Mouse (Mus musculus) hindbrain, embryonic 11.5 days (tissue): Measurements from ENCODE around the gene Frmd4a. TPM values are rescaled to one million over a fixed set of nuclear protein-coding genes. Genes with fewer than 3 reads are reported as not detected.
A peak's percentile ranks its signal among the peaks of the same experiment; 100 is the strongest.

Experiments used
- ATAC-seq: fragments of 200-750 bp; cut with Nextera tagmentation; 2 replicates; pipeline ENCODE4 v1.8.0; 2017; ENCODE audit warnings: mild to moderate bottlenecking, moderate TSS enrichment, moderate library complexity; ENCODE audit not compliant: low FRiP score
- DNase-seq: peaks from one replicate; pipeline ENCODE4 v3.0.0-alpha.2; 2015; ENCODE audit warnings: low spot score
- H3K27ac ChIP-seq: fragments of 300-500 bp; sonication (generic); 2 replicates; pipeline ENCODE4 v1.5.1; 2014; ENCODE audit warnings: mild to moderate bottlenecking, low read depth, low read length
- H3K27me3 ChIP-seq: fragments of 300-500 bp; sonication (generic); 2 replicates; pipeline ENCODE4 v1.6.1; 2014; ENCODE audit warnings: mild to moderate bottlenecking, low read length, moderate library complexity, mixed read lengths; ENCODE audit not compliant: control insufficient read depth, insufficient read depth
- H3K36me3 ChIP-seq: fragments of 300-500 bp; sonication (generic); 2 replicates; pipeline ENCODE4 v1.6.1; 2014; ENCODE audit warnings: mild to moderate bottlenecking, low read length, moderate library complexity, mixed read lengths; ENCODE audit not compliant: control insufficient read depth, insufficient read depth
- H3K4me1 ChIP-seq: fragments of 300-500 bp; sonication (generic); replicated peaks from 2 replicates; pipeline ENCODE4 v1.6.1; 2014; ENCODE audit warnings: low read length, mixed read lengths; ENCODE audit not compliant: control insufficient read depth, insufficient read depth
- H3K4me2 ChIP-seq: fragments of 300-500 bp; sonication (generic); replicated peaks from 2 replicates; pipeline ENCODE4 v1.6.1; 2014; ENCODE audit warnings: mild to moderate bottlenecking, low read depth, low read length
- H3K4me3 ChIP-seq: fragments of 300-500 bp; sonication (generic); 2 replicates; pipeline ENCODE4 v1.5.1; 2014; ENCODE audit warnings: low read depth, low read length
- H3K9ac ChIP-seq: fragments of 300-500 bp; sonication (generic); 2 replicates; pipeline ENCODE4 v1.6.1; 2014; ENCODE audit warnings: low read depth, low read length
- H3K9me3 ChIP-seq: fragments of 300-500 bp; sonication (generic); 2 replicates; pipeline ENCODE4 v1.6.1; 2016; ENCODE audit warnings: low read length; ENCODE audit not compliant: control insufficient read depth
- WGBS: fragments of 180-500 bp; shearing (Covaris S2); extraction: QIAGEN DNeasy Blood & Tissue Kit; methylation state at CpG from one replicate; pipeline ENCODE4 v1.1.7; 2014; 5-methylcytosine and 5-hydroxymethylcytosine counted together
- polyA plus RNA-seq: library from polyadenylated mRNA; unstranded; fragments of >200 nt; fragmentation: Nextera tagmentation; extraction: Ambion mirVana; gene quantifications from 2 replicates; pipeline ENCODE4 v1.2.1, GENCODE M21; 2014

The Frmd4a gene
- polyA plus RNA-seq, 1 experiment from 2014 or later, result 72.7 TPM

GRCm38 (mm10) chr2:4620640-4621401 lies 603.3 kb downstream of the Frmd4a start:
- Histone ChIP-seq H3K4me1 (no peaks in the 10 kb centered on the region), H3K4me2 (no peak overlapping the region), H3K9me3 (no peaks in the 10 kb centered on the region), H3K27me3 (no peaks in the 10 kb centered on the region), H3K4me3 (no peak overlapping the region), H3K27ac (no peak overlapping the region), H3K36me3 (peaks cover 2% of the 10 kb centered on the region; the same call in 1 of the 2 replicates), H3K9ac (no peak overlapping the region)
- DNase-seq (no peak), ATAC-seq (no peak)
- WGBS, result 74% methylated on average over 12 of the region's 12 CpGs

GRCm38 (mm10) chr2:4621471-4621985 lies 604.0 kb downstream of the Frmd4a start:
- H3K9me3 ChIP-seq, result no peaks in the 10 kb centered on the region
- no peak for ATAC-seq
- H3K9ac ChIP-seq, result no peak overlapping the region
- H3K4me1 ChIP-seq, result no peaks in the 10 kb centered on the region
- H3K27me3 ChIP-seq, result no peaks in the 10 kb centered on the region
- no peak overlapping the region for H3K4me3 ChIP-seq
- whole genome bisulfite sequencing, result 85% methylated on average over 3 of the region's 3 CpGs
- DNase-seq, result no peak
- H3K36me3 ChIP-seq, result peaks cover 2% of the 10 kb centered on the region; the same call in 1 of the 2 replicates
- no peak overlapping the region for H3K4me2 ChIP-seq
- H3K27ac ChIP-seq, result no peak overlapping the region

GRCm38 (mm10) chr2:4626911-4627310 lies 609.4 kb downstream of the Frmd4a start:
- no peak for DNase-seq
- no peak overlapping the region for H3K4me2 ChIP-seq
- H3K36me3 ChIP-seq, result peaks cover 2% of the 10 kb centered on the region; the same call in 1 of the 2 replicates

GRCm38 (mm10) chr2:4628920-4629319 lies 611.4 kb downstream of the Frmd4a start:
- ATAC-seq, result no peak
- no peak overlapping the region for H3K9ac ChIP-seq
- H3K36me3 ChIP-seq, result peaks cover 6% of the 10 kb centered on the region; the same call in 1 of the 2 replicates
- H3K4me3 ChIP-seq, result no peak overlapping the region
- no peaks in the 10 kb centered on the region for H3K4me1 ChIP-seq
- DNase-seq, result no peak
- no peaks in the 10 kb centered on the region for H3K27me3 ChIP-seq
- 96% methylated on average over 2 of the region's 2 CpGs for WGBS
- H3K9me3 ChIP-seq, result no peaks in the 10 kb centered on the region
- H3K4me2 ChIP-seq, result no peak overlapping the region
- no peak overlapping the region for H3K27ac ChIP-seq

More at GRCm38 (mm10) chr2:4626911-4627310, 609.4 kb downstream of the Frmd4a start:
- Histone ChIP-seq H3K9me3 (no peaks in the 10 kb centered on the region), H3K27ac (no peak overlapping the region), H3K27me3 (no peaks in the 10 kb centered on the region), H3K4me1 (no peaks in the 10 kb centered on the region), H3K9ac (no peak overlapping the region), H3K4me3 (no peak overlapping the region)
- WGBS, result 97% methylated on average over 3 of the region's 3 CpGs
- no peak for ATAC-seq

- H3K4me2 ChIP-seq, result no peak overlapping the region
- no peak overlapping the region for H3K27ac ChIP-seq
- ATAC-seq (no peak), DNase-seq (no peak)
- no peaks in the 10 kb centered on the region for H3K27me3 ChIP-seq
- no peak overlapping the region for H3K4me3 ChIP-seq
- WGBS, result 94% methylated on average over 11 of the region's 11 CpGs
- H3K9ac ChIP-seq, result no peak overlapping the region
- no peaks in the 10 kb centered on the region for H3K4me1 ChIP-seq
- peaks cover 6% of the 10 kb centered on the region; the same call in 1 of the 2 replicates for H3K36me3 ChIP-seq
- no peaks in the 10 kb centered on the region for H3K9me3 ChIP-seq
These were observed 612.0 kb downstream of the Frmd4a start for GRCm38 (mm10) chr2:4629470-4629869.

- Histone ChIP-seq H3K9ac (no peak overlapping the region), H3K4me1 (no peaks in the 10 kb centered on the region), H3K4me3 (no peak overlapping the region), H3K9me3 (no peaks in the 10 kb centered on the region), H3K27me3 (no peaks in the 10 kb centered on the region), H3K36me3 (peaks cover 9% of the 10 kb centered on the region; the same call in 1 of the 2 replicates), H3K27ac (no peak overlapping the region), H3K4me2 (no peak overlapping the region)
- no peak for DNase-seq
- WGBS, result 97% methylated on average over 10 of the region's 10 CpGs
- ATAC-seq, result no peak
These were observed 612.8 kb downstream of the Frmd4a start for GRCm38 (mm10) chr2:4630197-4630835.

GRCm38 (mm10) chr2:4635804-4636203 lies 618.3 kb downstream of the Frmd4a start:
- H3K36me3 ChIP-seq, result peaks cover 15% of the 10 kb centered on the region
- H3K9me3 ChIP-seq, result no peaks in the 10 kb centered on the region
- no peak overlapping the region for H3K4me2 ChIP-seq
- peak; percentile 23 for DNase-seq
- no peak overlapping the region for H3K4me3 ChIP-seq
- 91% methylated on average over 8 of the region's 8 CpGs for WGBS
- no peaks in the 10 kb centered on the region for H3K4me1 ChIP-seq
- no peak for ATAC-seq
- H3K27me3 ChIP-seq, result no peaks in the 10 kb centered on the region
- no peak overlapping the region for H3K9ac ChIP-seq
- no peak overlapping the region for H3K27ac ChIP-seq

GRCm38 (mm10) chr2:4636656-4637055 lies 619.1 kb downstream of the Frmd4a start:
- no peak overlapping the region for H3K4me2 ChIP-seq
- no peaks in the 10 kb centered on the region for H3K4me1 ChIP-seq
- no peak for ATAC-seq
- H3K9me3 ChIP-seq, result no peaks in the 10 kb centered on the region
- H3K9ac ChIP-seq, result no peak overlapping the region
- WGBS, result 84% methylated on average over 7 of the region's 7 CpGs
- DNase-seq, result no peak
- no peak overlapping the region for H3K27ac ChIP-seq
- no peak overlapping the region for H3K4me3 ChIP-seq
- H3K36me3 ChIP-seq, result peaks cover 16% of the 10 kb centered on the region
- no peaks in the 10 kb centered on the region for H3K27me3 ChIP-seq
